Mouse (Mus musculus) layer of hippocampus, adult 9-11 months (tissue): ENCODE data around the gene Agbl1.
A peak's percentile ranks its signal among the peaks of the same experiment; 100 is the strongest.

Experiments
- DNase-seq: peaks from one replicate; pipeline ENCODE4 v3.0.0; 2022

Gene Agbl1

DNA sequence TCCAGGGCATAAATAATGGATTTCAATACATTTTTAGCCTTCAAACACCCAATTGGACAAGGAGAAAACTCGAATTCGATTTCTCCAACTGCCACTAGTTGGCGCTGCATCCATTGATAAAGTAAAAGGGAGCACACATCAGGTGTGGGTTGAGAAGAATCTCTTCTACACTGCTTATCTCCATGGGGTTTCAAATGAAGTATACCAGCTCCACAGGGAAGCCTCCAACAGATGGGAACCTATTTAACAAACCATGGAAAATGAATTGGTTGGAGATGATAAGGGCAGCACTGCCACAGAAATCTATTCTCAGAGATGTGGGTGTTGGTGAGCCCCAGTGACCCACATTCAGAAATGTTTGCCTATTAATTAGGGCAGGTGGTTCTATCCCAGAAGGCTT is 741.6 kb downstream of the Agbl1 start:
- no peak for DNase-seq

- no peak for DNase-seq
These were observed 779.9 kb downstream of the Agbl1 start for GRCm38 (mm10) chr7:77009571-77009970.

- no peak for DNase-seq
These were observed 799.3 kb downstream of the Agbl1 start for GRCm38 (mm10) chr7:77029019-77029418.

DNA sequence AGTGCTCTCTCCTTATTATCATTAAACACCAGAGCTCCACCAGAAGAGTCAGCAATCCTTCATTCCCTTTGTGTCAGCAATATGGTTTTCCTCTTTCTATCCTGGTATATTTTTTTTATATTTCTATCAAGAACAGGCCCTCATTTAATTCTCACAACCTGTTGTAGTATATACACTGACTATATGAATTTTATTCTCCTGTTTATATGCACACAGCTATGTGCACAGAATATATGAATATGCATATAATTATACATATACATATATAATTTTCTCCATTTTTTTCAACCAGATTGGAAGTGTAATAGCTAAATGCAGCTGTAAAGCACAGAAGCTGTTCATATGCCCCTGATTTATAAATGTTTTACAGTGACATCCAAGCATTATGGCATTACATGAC is 846.3 kb downstream of the Agbl1 start:
- no peak for DNase-seq

DNA sequence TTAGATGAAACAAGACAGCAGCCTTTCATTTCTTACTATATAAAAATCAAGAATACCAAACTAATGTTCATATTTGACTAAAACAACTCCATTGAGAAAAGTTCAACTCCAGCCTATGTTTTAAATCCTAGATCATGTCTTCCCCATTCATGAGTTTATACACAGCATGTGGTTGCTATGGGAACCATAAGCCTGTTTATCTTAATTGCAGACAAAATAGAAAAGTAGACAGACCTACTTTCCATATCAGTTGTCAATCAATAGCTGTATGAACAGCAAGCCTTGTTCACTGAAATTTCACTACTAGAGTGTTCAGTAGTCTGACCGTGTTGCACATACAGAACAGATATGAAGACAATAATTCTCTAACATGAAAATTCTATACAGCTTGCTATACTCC is 857.6 kb downstream of the Agbl1 start:
- DNase-seq, result no peak

- DNase-seq, result no peak
These were observed 865.5 kb downstream of the Agbl1 start for GRCm38 (mm10) chr7:77095153-77095552.

GRCm38 (mm10) chr7:77114021-77114420 is 884.3 kb downstream of the Agbl1 start:
- DNase-seq, result no peak

DNA sequence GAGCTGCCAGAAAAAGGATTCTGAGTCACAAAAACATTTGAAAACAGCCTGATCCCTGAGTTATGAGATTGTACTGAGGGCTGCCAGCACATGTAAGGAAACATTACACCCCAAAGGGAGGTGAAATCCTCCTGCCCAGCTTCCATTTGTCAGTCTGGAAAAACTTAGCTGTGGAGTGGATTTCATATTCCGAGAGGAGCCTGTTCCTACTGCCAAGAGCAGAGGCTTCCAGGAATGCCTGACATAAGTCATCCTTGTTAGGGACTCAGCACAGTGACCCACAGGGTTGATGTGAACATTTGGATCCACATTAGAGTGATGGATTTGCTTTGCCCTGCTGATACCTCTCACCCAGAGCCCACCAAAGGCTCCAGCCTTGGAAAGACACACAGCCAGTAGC is 899.4 kb downstream of the Agbl1 start:
- no peak for DNase-seq

- peak; percentile 15 for DNase-seq
These were observed 902.3 kb downstream of the Agbl1 start for GRCm38 (mm10) chr7:77131950-77132349.

DNA sequence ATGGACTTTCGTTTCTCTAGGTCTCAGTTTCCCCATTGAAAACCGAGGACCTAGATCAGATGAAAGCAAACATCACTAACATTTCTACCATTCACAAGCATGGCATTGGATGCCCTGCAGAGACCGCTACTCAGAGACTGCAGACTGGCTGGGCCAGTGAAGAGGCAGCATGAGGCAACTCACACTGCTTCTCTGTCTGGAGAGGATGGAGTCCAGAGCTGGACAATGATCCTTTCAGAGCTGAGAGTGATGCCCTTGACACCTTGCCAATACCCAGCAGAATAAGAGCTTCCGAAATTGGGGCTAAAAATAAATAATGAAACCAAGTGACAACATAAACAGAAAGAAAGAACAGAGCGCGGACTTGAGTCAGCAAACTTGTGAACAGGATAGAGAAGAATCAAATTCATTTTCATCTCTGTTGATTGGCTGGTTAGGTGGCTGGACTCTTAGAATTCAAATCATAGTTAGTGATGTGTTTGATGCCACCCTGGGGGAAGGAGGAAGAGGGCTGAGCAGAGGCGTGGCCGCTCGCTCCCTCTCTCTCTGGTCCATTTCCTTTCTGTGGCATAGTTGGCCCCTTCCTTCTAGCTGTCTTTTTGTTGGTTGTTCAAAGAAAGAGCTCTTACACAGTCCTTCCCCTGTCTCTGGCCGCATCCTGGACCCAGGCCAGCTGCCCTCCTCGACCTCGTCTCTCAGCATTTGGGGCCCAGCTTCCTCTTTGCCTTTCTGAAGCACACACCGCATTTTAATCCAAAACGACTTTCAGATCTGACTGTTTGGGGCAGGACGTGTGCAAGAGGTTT is 903.1 kb downstream of the Agbl1 start:
- DNase-seq, result peak; percentile 65

DNA sequence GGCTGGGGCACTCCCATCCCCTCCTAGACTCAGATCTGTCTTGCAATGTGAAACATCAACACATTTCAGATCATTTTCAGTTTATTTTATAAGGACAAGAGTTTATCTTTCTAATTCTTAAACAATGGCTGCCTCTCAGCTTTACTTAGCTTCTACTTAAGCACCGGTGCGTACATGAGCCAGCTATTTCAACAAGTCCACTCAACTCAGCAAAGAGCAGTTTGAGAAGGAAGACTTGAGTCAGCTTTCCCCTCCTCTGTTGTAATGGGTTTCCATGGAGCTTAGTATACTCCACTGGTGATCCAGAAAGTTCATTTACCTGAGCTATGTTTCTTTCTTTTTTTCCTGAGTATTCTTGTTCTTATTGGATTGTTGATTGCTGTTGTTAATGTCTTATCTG is 905.2 kb downstream of the Agbl1 start:
- no peak for DNase-seq

DNA sequence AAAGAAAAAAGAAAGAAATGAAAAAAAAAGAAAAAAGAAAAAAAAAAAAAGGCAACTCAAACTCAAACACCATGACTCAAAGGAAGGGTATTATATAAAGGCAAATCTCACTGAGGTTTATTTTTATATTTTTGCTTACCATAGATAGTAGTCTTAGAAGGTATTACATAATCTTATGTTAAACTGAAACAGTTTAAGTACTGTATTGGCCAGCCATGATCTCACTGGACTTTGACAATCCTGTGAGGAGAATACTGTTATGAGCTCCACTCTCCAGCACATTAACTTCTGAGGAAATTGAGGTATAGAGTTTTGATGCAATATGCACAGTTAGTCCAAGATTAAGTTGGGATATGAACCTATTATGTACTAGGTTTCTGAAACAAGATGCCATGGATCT is 909.0 kb downstream of the Agbl1 start:
- no peak for DNase-seq

GRCm38 (mm10) chr7:77147527-77147926 is 917.8 kb downstream of the Agbl1 start:
- DNase-seq, result no peak

DNA sequence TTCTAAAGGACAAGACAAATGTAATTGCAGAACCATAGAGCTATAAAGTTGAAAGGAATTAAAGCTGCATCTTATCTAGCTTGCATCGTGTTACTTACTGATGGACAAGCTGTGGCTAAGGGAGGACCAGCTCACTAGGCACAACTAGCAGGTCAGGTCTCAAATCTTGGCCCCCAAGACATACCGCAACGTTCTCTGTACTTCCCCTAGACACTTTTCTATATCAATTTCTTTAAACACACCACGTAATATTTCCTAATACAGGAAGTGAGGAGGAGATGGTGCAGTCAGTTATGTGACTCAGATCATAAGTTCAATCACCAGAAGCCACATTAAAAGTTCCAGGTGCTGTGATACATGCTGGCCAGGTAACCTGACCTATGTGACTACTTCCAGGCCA is 919.1 kb downstream of the Agbl1 start:
- DNase-seq, result no peak

DNA sequence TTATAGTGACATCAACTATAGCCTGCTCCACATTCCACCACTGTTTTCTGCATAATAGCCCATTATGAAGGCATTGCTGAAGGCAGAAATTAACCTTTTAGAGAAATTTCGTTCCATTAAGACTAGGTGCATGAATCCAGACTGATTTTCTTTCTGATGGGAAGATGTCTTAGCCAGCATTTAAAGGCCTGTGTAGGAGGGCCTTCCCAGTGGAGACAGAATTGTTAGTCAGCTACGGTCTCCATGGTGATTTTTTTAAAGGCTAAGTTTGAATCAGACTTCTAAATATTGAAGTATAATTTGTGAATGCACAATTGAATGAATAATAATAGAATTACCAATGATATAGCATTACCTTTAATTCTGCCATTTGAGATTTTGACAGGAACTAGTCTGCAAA is 920.2 kb downstream of the Agbl1 start:
- peak; percentile 12 for DNase-seq

GRCm38 (mm10) chr7:77152393-77152792 is 922.7 kb downstream of the Agbl1 start:
- no peak for DNase-seq

- no peak for DNase-seq
These were observed 923.2 kb downstream of the Agbl1 start for GRCm38 (mm10) chr7:77152909-77153308.

- DNase-seq, result no peak
These were observed 935.2 kb downstream of the Agbl1 start for GRCm38 (mm10) chr7:77164921-77165320.
